ENCODE assay signal across 9 mouse cellular contexts in the genomic region with DNA sequence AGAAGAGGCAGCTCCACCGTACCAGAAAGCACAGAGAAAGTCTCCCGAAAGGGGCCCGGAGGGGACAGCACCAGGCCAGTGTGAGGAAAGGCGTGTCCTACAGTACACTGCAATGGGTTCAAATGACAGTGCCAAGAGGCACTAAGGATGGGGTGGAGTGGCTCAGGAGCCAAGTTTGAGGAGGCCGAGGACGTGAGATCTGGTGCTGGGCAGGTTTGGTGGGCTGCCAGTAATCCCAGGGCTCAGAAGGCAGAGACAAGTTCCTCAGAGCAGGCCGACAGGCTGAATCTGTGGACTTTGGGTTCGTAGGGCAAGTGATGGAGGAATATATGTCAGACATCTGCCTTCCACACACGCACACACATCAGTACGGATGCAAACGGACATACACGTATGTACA. TPM values are rescaled to one million over a fixed set of nuclear protein-coding genes. Genes with fewer than 3 reads are reported as not detected.
DNase-seq lines count a peak whose midpoint lies in the region; ATAC-seq and TF ChIP-seq lines count a peak whose summit lies in the region.
"Had no signal": no experiment of that assay in that cellular context is flagged by ENCODE, and none has a peak within 500 bp of the region (broad histone marks: within the 10 kb centered on the region; RNA-seq: fewer than 3 reads in every experiment).

No protein-coding gene starts in this region.

- H3K9me3 ChIP-seq in lung, embryonic 15.5 days: no peaks in the 10 kb centered on the region
- H3K9me3 ChIP-seq in forebrain, embryonic 11.5 days (ENCODE audit: control insufficient read depth, low read length): no peaks in the 10 kb centered on the region
- H3K9me3 ChIP-seq in limb, embryonic 11.5 days (ENCODE audit: control insufficient read depth, low read length): no peaks in the 10 kb centered on the region
- H3K9me3 ChIP-seq in stomach, embryonic 14.5 days (ENCODE audit: control insufficient read depth, low read depth, low read length): no peaks in the 10 kb centered on the region

- peak overlapping the region; percentile 74 for H3K4me3 ChIP-seq in lung, embryonic 15.5 days
- peak overlapping the region; percentile 67 for H3K4me3 ChIP-seq in forebrain, embryonic 11.5 days (ENCODE audit: low read depth, low read length)
- H3K4me3 ChIP-seq in limb, embryonic 11.5 days (ENCODE audit: low read depth, low read length): peak overlapping the region; percentile 8; the same call in 1 of the 2 replicates
- H3K4me3 ChIP-seq in stomach, embryonic 14.5 days (ENCODE audit: low read depth, low read length): peak overlapping the region; percentile 69
- H3K4me3 ChIP-seq in left cerebral cortex, adult 2 months: no peak overlapping the region

- peaks cover 11% of the 10 kb centered on the region for H3K36me3 ChIP-seq in lung, embryonic 15.5 days
- no peaks in the 10 kb centered on the region; the same call in 1 of the 2 replicates for H3K36me3 ChIP-seq in forebrain, embryonic 11.5 days (ENCODE audit: control insufficient read depth, insufficient read depth, low read length)
- 0 out of 2 replicates have a peak, but pooled peaks cover 2% of the 10 kb centered on the region for H3K36me3 ChIP-seq in limb, embryonic 11.5 days (ENCODE audit: control insufficient read depth, insufficient read depth, low read length)
- H3K36me3 ChIP-seq in stomach, embryonic 14.5 days (ENCODE audit: control insufficient read depth, insufficient read depth, low read length): peaks cover 11% of the 10 kb centered on the region

- DNase-seq in lung, postnatal 36 days: no peak
- no peak for DNase-seq in forebrain, embryonic 11.5 days (ENCODE audit: low spot score)
- DNase-seq in limb, embryonic 11.5 days (ENCODE audit: low spot score): no peak
- DNase-seq in left cerebral cortex, postnatal 4 days: no peak
- no peak for DNase-seq in left cerebral cortex, adult 2 months (ENCODE audit: extremely low spot score in 1 of 2, low spot score in 2 of 2)
- DNase-seq: kidney, postnatal 4 days; right cerebral cortex, postnatal 25 days had no signal

- 55% methylated on average over 12 of the region's 12 CpGs for WGBS in lung, embryonic 15.5 days
- WGBS in forebrain, embryonic 11.5 days: 74% methylated on average over 12 of the region's 12 CpGs
- 72% methylated on average over 12 of the region's 12 CpGs for WGBS in limb, embryonic 11.5 days
- WGBS in stomach, embryonic 14.5 days: 67% methylated on average over 12 of the region's 12 CpGs

- no peak for TF ChIP-seq CTCF in left cerebral cortex, adult 2 months (IDR thresholded peaks at IDR 0.05)

- intact Hi-C loops in left cerebral cortex, postnatal 4 days (cut with DNase I): no loop called here
- intact Hi-C loops in left cerebral cortex, adult 2 months (cut with DNase I): loop anchor here (5.0 kb wide), 1 partner anchor 145 kb away; no protein-coding TSS in a partner anchor

- H3K4me1 ChIP-seq in lung, embryonic 15.5 days: peaks cover 45% of the 10 kb centered on the region
- peaks cover 19% of the 10 kb centered on the region for H3K4me1 ChIP-seq in forebrain, embryonic 11.5 days (replicated peaks; ENCODE audit: control insufficient read depth, insufficient read depth, low read length)
- peaks cover 30% of the 10 kb centered on the region for H3K4me1 ChIP-seq in limb, embryonic 11.5 days (ENCODE audit: control insufficient read depth, insufficient read depth, low read length)
- peaks cover 37% of the 10 kb centered on the region for H3K4me1 ChIP-seq in stomach, embryonic 14.5 days (ENCODE audit: control insufficient read depth, insufficient read depth, low read length)

- peak overlapping the region; percentile 61 for H3K9ac ChIP-seq in lung, embryonic 15.5 days
- peak overlapping the region; percentile 50 for H3K9ac ChIP-seq in forebrain, embryonic 11.5 days (ENCODE audit: low read length)
- H3K9ac ChIP-seq in limb, embryonic 11.5 days (ENCODE audit: low read length): peak overlapping the region; percentile 53
- peak overlapping the region; percentile 46 for H3K9ac ChIP-seq in stomach, embryonic 14.5 days (replicated peaks; ENCODE audit: low read depth, low read length)

- no peak overlapping the region for H3K27ac ChIP-seq in lung, embryonic 15.5 days
- no peak overlapping the region for H3K27ac ChIP-seq in forebrain, embryonic 11.5 days (ENCODE audit: low read depth, low read length)
- no peak overlapping the region for H3K27ac ChIP-seq in limb, embryonic 11.5 days (replicated peaks; ENCODE audit: low read depth, low read length)
- H3K27ac ChIP-seq in stomach, embryonic 14.5 days (ENCODE audit: low read length): no peak overlapping the region
- no peak overlapping the region for H3K27ac ChIP-seq in left cerebral cortex, adult 2 months

- no peak for ATAC-seq in lung, embryonic 15.5 days (ENCODE audit: borderline replicate concordance, extremely low read depth, low FRiP score, low TSS enrichment)
- no peak for ATAC-seq in forebrain, embryonic 11.5 days (replicated peaks; ENCODE audit: low FRiP score)
- no peak for ATAC-seq in limb, embryonic 11.5 days (ENCODE audit: insufficient number of reproducible peaks, low FRiP score, low TSS enrichment, low read depth)
- ATAC-seq in stomach, embryonic 14.5 days (ENCODE audit: insufficient number of reproducible peaks, insufficient read depth, low FRiP score, low read depth): no peak

- peak overlapping the region; percentile 71 for H3K4me2 ChIP-seq in lung, embryonic 15.5 days
- H3K4me2 ChIP-seq in forebrain, embryonic 11.5 days (ENCODE audit: low read depth, low read length, severe bottlenecking): peak overlapping the region; percentile 76
- peak overlapping the region; percentile 54 for H3K4me2 ChIP-seq in limb, embryonic 11.5 days (ENCODE audit: low read depth, severe bottlenecking)
- H3K4me2 ChIP-seq in stomach, embryonic 14.5 days (replicated peaks; ENCODE audit: low read depth, low read length): peak overlapping the region; percentile 82

- no peaks in the 10 kb centered on the region for H3K27me3 ChIP-seq in lung, embryonic 15.5 days
- H3K27me3 ChIP-seq in forebrain, embryonic 11.5 days (ENCODE audit: control insufficient read depth, insufficient read depth, low read length): no peaks in the 10 kb centered on the region
- no peaks in the 10 kb centered on the region for H3K27me3 ChIP-seq in limb, embryonic 11.5 days (ENCODE audit: control insufficient read depth, insufficient read depth, low read length)
- no peaks in the 10 kb centered on the region for H3K27me3 ChIP-seq in stomach, embryonic 14.5 days (ENCODE audit: control insufficient read depth, insufficient read depth, low read length)

RNA-seq across cellular contexts. Expression of gene Xrcc3, which starts 1.1 kb away (rescaled TPM):
- 7.9 and 8.7 TPM in 2 replicates for polyA plus RNA-seq in lung, embryonic 15.5 days (2015; fragmentation: Nextera tagmentation; extraction: Ambion mirVana)
- 19.6 and 20.1 TPM in 2 replicates for polyA plus RNA-seq in forebrain, embryonic 11.5 days (2014; fragmentation: Nextera tagmentation; extraction: Ambion mirVana)
- 22.7 and 26.0 TPM in 2 replicates for polyA plus RNA-seq in limb, embryonic 11.5 days (2014; fragmentation: Nextera tagmentation; extraction: Ambion mirVana)
- 13.7 and 15.4 TPM in 2 replicates for polyA plus RNA-seq in stomach, embryonic 14.5 days (2014; fragmentation: Nextera tagmentation; extraction: Ambion mirVana)
- 1 to 10 TPM; 1.5 to 2.2 TPM for total RNA-seq in left cerebral cortex, postnatal 4 days (2021)
- 1 to 10 TPM; 3.1 to 3.4 TPM for total RNA-seq in left cerebral cortex, adult 2 months (2021)

RNA-seq across cellular contexts. Expression of gene Zfyve21, which starts 1.4 kb away (rescaled TPM):
- polyA plus RNA-seq in lung, embryonic 15.5 days (2015; fragmentation: Nextera tagmentation; extraction: Ambion mirVana): 108 and 113 TPM in 2 replicates
- polyA plus RNA-seq in forebrain, embryonic 11.5 days (2014; fragmentation: Nextera tagmentation; extraction: Ambion mirVana): 66.5 and 68.4 TPM in 2 replicates
- polyA plus RNA-seq in limb, embryonic 11.5 days (2014; fragmentation: Nextera tagmentation; extraction: Ambion mirVana): 78.6 and 79.7 TPM in 2 replicates
- polyA plus RNA-seq in stomach, embryonic 14.5 days (2014; fragmentation: Nextera tagmentation; extraction: Ambion mirVana): 129 and 135 TPM in 2 replicates
- total RNA-seq in left cerebral cortex, postnatal 4 days (2021): 10 to 100 TPM; 11.6 to 12.6 TPM
- total RNA-seq in left cerebral cortex, adult 2 months (2021): 10 to 100 TPM; 20.5 to 21.0 TPM

RNA-seq across cellular contexts. Expression of gene Klc1, which starts 54.0 kb away (rescaled TPM):
- 89.8 and 95.9 TPM in 2 replicates for polyA plus RNA-seq in lung, embryonic 15.5 days (2015; fragmentation: Nextera tagmentation; extraction: Ambion mirVana)
- 226 and 247 TPM in 2 replicates for polyA plus RNA-seq in forebrain, embryonic 11.5 days (2014; fragmentation: Nextera tagmentation; extraction: Ambion mirVana)
- 95.5 and 103 TPM in 2 replicates for polyA plus RNA-seq in limb, embryonic 11.5 days (2014; fragmentation: Nextera tagmentation; extraction: Ambion mirVana)
- 111 and 120 TPM in 2 replicates for polyA plus RNA-seq in stomach, embryonic 14.5 days (2014; fragmentation: Nextera tagmentation; extraction: Ambion mirVana)
- 100 to 1,000 TPM; 716 to 729 TPM for total RNA-seq in left cerebral cortex, postnatal 4 days (2021)
- 100 to 1,000 TPM; 746 to 823 TPM for total RNA-seq in left cerebral cortex, adult 2 months (2021)
